Mouse (Mus musculus) midbrain, postnatal 0 days (tissue): ENCODE measurements at regions not wholly inside any gene's neighbourhood (a gene's known extent, or its start where the extent isn't known, plus 50 kb on each side); places are given as distances from the start of the nearest gene placed in this dataset.
"Not testable (repeated sequence)": the region's sequence is repeated elsewhere in the genome, so short reads cannot be mapped to it uniquely, and the experiment has no call there.

Experiments used
- ATAC-seq: fragments of 200-750 bp; cut with Nextera tagmentation; 2 replicates; pipeline ENCODE4 v1.8.0; 2017; ENCODE audit warnings: moderate number of reproducible peaks, mild to moderate bottlenecking, moderate TSS enrichment, moderate library complexity; ENCODE audit not compliant: low FRiP score
- DNase-seq: peaks from one replicate; pipeline ENCODE4 v3.0.0-alpha.2; 2015; ENCODE audit warnings: low spot score
- H3K27ac ChIP-seq: fragments of 300-500 bp; sonication (generic); 2 replicates; pipeline ENCODE4 v1.5.1; 2014; ENCODE audit warnings: low read depth, mild to moderate bottlenecking, low read length, mixed read lengths
- H3K27me3 ChIP-seq: fragments of 300-500 bp; sonication (generic); 2 replicates; pipeline ENCODE4 v1.6.1; 2014; ENCODE audit warnings: low read length, control low read depth, mixed read lengths; ENCODE audit not compliant: insufficient read depth
- H3K36me3 ChIP-seq: fragments of 300-500 bp; sonication (generic); 2 replicates; pipeline ENCODE4 v1.6.1; 2014; ENCODE audit warnings: low read length, control low read depth, mixed read lengths; ENCODE audit not compliant: insufficient read depth
- H3K4me1 ChIP-seq: fragments of 300-500 bp; sonication (generic); 2 replicates; pipeline ENCODE4 v1.6.1; 2014; ENCODE audit warnings: mild to moderate bottlenecking, control low read depth, antibody characterized with exemption, low read length, mixed read lengths; ENCODE audit not compliant: insufficient read depth
- H3K4me2 ChIP-seq: fragments of 300-500 bp; sonication (generic); 2 replicates; pipeline ENCODE4 v1.6.1; 2014; ENCODE audit warnings: low read depth, mild to moderate bottlenecking, low read length, mixed read lengths; ENCODE audit not compliant: poor library complexity, severe bottlenecking
- H3K4me3 ChIP-seq: fragments of 300-500 bp; sonication (generic); 2 replicates; pipeline ENCODE4 v1.5.1; 2014; ENCODE audit warnings: low read depth, mild to moderate bottlenecking, low read length, moderate library complexity
- H3K9ac ChIP-seq: fragments of 300-500 bp; sonication (generic); replicated peaks from 2 replicates; pipeline ENCODE4 v1.6.1; 2014; ENCODE audit warnings: mild to moderate bottlenecking, low read length, moderate library complexity, mixed read lengths; ENCODE audit not compliant: poor library complexity, severe bottlenecking
- H3K9me3 ChIP-seq: fragments of 300-500 bp; sonication (generic); 2 replicates; pipeline ENCODE4 v1.6.1; 2016; ENCODE audit warnings: low read length, control low read depth
- CTCF ChIP-seq: IDR thresholded peaks from 2 replicates; pipeline ENCODE4 v1.5.1; 2016; ENCODE audit warnings: antibody characterized with exemption, mild to moderate bottlenecking
- WGBS: fragments of 180-500 bp; shearing (Covaris S2); extraction: QIAGEN DNeasy Blood & Tissue Kit; methylation state at CpG from one replicate; pipeline ENCODE4 v1.1.7; 2014; 5-methylcytosine and 5-hydroxymethylcytosine counted together

- not testable (repeated sequence) for H3K4me3 ChIP-seq, H3K9ac ChIP-seq, H3K9me3 ChIP-seq, H3K4me2 ChIP-seq, H3K36me3 ChIP-seq, H3K4me1 ChIP-seq, ATAC-seq, H3K27me3 ChIP-seq, DNase-seq, H3K27ac ChIP-seq
- WGBS: 94% methylated on average over 5 of the region's 5 CpGs
These were observed 90.8 kb upstream of the Srd5a2 start for GRCm38 (mm10) chr17:74138517-74138916.

DNA sequence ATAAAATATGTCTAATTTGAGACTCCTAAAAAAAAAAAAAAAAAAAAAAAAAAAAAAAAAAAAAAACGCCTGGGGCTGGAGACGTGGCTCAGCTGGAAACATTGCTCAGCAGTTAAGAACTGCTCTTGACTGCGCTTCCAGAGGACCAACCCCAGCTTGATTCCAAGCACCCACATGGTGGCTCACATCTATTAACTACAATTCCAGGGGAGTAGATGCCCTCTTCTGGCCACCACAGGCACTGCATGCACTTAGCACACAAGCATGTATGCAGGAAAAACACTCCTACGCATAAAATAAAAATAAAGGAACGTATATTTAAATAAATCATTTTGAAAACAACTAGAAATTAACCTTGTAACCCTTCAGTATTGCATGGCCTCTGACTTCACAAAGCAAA, 87.3 kb upstream of the Srd5a2 start:
- no peaks in the 10 kb centered on the region for H3K4me1 ChIP-seq
- no peak overlapping the region for H3K9ac ChIP-seq
- WGBS: 79% methylated on average over 5 of the region's 5 CpGs
- no peak overlapping the region for H3K4me2 ChIP-seq
- no peak overlapping the region for H3K4me3 ChIP-seq
- ATAC-seq (no peak), DNase-seq (no peak)
- H3K9me3 ChIP-seq: no peaks in the 10 kb centered on the region
- H3K36me3 ChIP-seq: no peaks in the 10 kb centered on the region
- H3K27ac ChIP-seq: no peak overlapping the region
- peak; percentile 52 for TF ChIP-seq CTCF
- no peaks in the 10 kb centered on the region for H3K27me3 ChIP-seq

DNA sequence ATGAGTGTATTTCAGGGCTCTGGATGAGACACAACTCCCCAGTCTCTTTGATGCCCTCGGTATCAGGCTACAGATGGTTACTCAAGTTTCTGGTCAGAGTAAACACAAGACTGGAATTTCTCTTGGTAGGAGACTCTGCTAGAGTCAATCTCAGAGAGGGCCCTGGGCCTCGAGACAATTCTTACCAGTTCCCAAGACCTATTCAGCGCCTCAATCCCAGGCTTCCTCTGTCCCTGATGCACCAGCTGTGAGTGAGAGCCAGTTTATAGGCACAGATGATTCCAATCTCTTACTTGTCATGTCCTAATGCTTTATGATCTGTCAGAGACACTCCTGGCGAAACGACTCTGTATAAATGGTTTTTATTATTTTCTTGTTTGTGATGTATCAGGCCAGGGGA, 83.8 kb upstream of the Srd5a2 start:
- Histone ChIP-seq H3K4me1 (no peaks in the 10 kb centered on the region), H3K4me2 (no peak overlapping the region), H3K9me3 (no peaks in the 10 kb centered on the region), H3K27me3 (no peaks in the 10 kb centered on the region), H3K4me3 (no peak overlapping the region), H3K36me3 (no peaks in the 10 kb centered on the region), H3K9ac (no peak overlapping the region), H3K27ac (no peak overlapping the region)
- no peak for DNase-seq
- ATAC-seq: no peak
- no peak for TF ChIP-seq CTCF
- WGBS: 80% methylated on average over 5 of the region's 5 CpGs

GRCm38 (mm10) chr17:74122944-74123343, 75.2 kb upstream of the Srd5a2 start:
- 90% methylated on average over 1 of the region's 1 CpGs for WGBS
- H3K27ac ChIP-seq: no peak overlapping the region
- H3K4me3 ChIP-seq: no peak overlapping the region
- no peaks in the 10 kb centered on the region for H3K36me3 ChIP-seq
- no peak for TF ChIP-seq CTCF
- H3K27me3 ChIP-seq: no peaks in the 10 kb centered on the region
- no peaks in the 10 kb centered on the region for H3K4me1 ChIP-seq
- H3K9ac ChIP-seq: no peak overlapping the region
- no peak overlapping the region for H3K4me2 ChIP-seq
- no peak for DNase-seq
- ATAC-seq: no peak
- no peaks in the 10 kb centered on the region for H3K9me3 ChIP-seq

DNA sequence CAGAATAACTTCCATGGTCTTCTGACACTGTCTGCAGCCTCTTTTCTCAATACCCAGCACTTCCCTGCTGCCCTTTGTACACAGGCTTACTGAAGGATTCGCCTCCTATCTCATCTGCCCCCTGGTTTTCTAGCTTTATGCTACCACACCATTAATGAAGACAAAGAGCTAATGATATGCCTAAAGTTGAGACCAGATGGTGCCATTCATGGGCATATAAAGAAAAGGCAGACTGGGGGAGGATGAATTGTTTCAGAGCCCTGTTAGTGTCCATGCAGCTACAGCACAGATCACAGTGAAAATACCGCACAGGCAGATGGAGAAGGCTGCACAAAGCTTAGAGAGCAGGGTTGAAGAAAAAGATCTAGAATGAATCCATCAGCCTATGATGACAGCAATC, 73.3 kb upstream of the Srd5a2 start:
- no peak overlapping the region for H3K4me2 ChIP-seq
- DNase-seq: no peak
- no peaks in the 10 kb centered on the region for H3K27me3 ChIP-seq
- TF ChIP-seq CTCF: no peak
- WGBS: 42% methylated on average over 2 of the region's 2 CpGs
- no peak overlapping the region for H3K27ac ChIP-seq
- ATAC-seq: no peak
- H3K36me3 ChIP-seq: no peaks in the 10 kb centered on the region
- no peak overlapping the region for H3K4me3 ChIP-seq
- H3K9ac ChIP-seq: no peak overlapping the region
- H3K9me3 ChIP-seq: no peaks in the 10 kb centered on the region
- no peaks in the 10 kb centered on the region for H3K4me1 ChIP-seq
